Mouse (Mus musculus) CH12.LX (cell line): Measurements from ENCODE around the gene Cldn11.

Source experiments
- MAFK ChIP-seq: IDR thresholded peaks from 2 replicates; pipeline ENCODE4 v1.6.1; 2011; ENCODE audit warnings: low read length, improper control_type of control experiment; ENCODE audit not compliant: insufficient replicate concordance
- MEF2A ChIP-seq: IDR thresholded peaks from 2 replicates; pipeline ENCODE4 v1.6.1; 2014; ENCODE audit warnings: low read depth, mild to moderate bottlenecking, inconsistent platforms, low read length, improper control_type of control experiment, borderline replicate concordance
- PAX5 ChIP-seq: IDR thresholded peaks from 2 replicates; pipeline ENCODE4 v1.6.1; 2012; ENCODE audit warnings: low read length, inconsistent platforms, mixed read lengths
- POLR2A ChIP-seq: IDR thresholded peaks from 2 replicates; pipeline ENCODE4 v1.6.1; 2011; ENCODE audit warnings: low read depth, mild to moderate bottlenecking, improper control_type of control experiment, low read length
- TBP ChIP-seq: conservative IDR thresholded peaks from 2 replicates; pipeline ENCODE4 v1.6.1; 2011; ENCODE audit warnings: low read depth, low read length, improper control_type of control experiment

GRCm38 (mm10) chr3:31107674-31108073 lies 42.0 kb upstream of the Cldn11 start:
- no peak for TF ChIP-seq MAFK
- TF ChIP-seq MEF2A, result no peak
- no peak for TF ChIP-seq POLR2A
- TF ChIP-seq TBP, result no peak
- TF ChIP-seq PAX5, result no peak
